Mouse (Mus musculus) spleen, adult 2 months (tissue): ENCODE data around the gene Cftr. TPM values are rescaled to one million over a fixed set of nuclear protein-coding genes. Genes with fewer than 3 reads are reported as not detected.

ENCODE experiments used
- DNase-seq, 2 experiments: peaks; one replicate each; pipeline versions ENCODE4 v3.0.0 to v3.0.0-alpha.2; 2012 to 2021; ENCODE audit warnings: low spot score in 2 of 2, low read depth in 1 of 2
- H3K27ac ChIP-seq: fragments of 200-500 bp; 2 replicates; pipeline ENCODE4 v1.5.1; 2012; ENCODE audit warnings: low read length, inconsistent platforms; ENCODE audit not compliant: insufficient read depth
- H3K27me3 ChIP-seq: fragments of 200-500 bp; 2 replicates; pipeline ENCODE4 v1.6.1; 2012; ENCODE audit warnings: mild to moderate bottlenecking, moderate library complexity, low read length, inconsistent platforms; ENCODE audit not compliant: control insufficient read depth, insufficient read depth
- H3K36me3 ChIP-seq: fragments of 200-500 bp; 2 replicates; pipeline ENCODE4 v1.6.1; 2012; ENCODE audit warnings: mild to moderate bottlenecking, low read length, inconsistent platforms; ENCODE audit not compliant: control insufficient read depth, insufficient read depth
- H3K4me1 ChIP-seq: fragments of 200-500 bp; 2 replicates; pipeline ENCODE4 v1.6.1; 2011; ENCODE audit warnings: inconsistent platforms; ENCODE audit not compliant: control insufficient read depth, insufficient read depth, insufficient read length
- H3K4me3 ChIP-seq: fragments of 200-500 bp; 2 replicates; pipeline ENCODE4 v1.5.1; 2011; ENCODE audit warnings: mild to moderate bottlenecking, inconsistent platforms; ENCODE audit not compliant: insufficient read depth, insufficient read length; ENCODE audit errors: extremely low read depth
- CTCF ChIP-seq: fragments of 200-500 bp; IDR thresholded peaks from 2 replicates; pipeline ENCODE4 v1.5.1; 2011; ENCODE audit warnings: mild to moderate bottlenecking, inconsistent platforms; ENCODE audit not compliant: insufficient read depth, insufficient read length, insufficient replicate concordance; ENCODE audit errors: extremely low read depth
- POLR2A ChIP-seq: fragments of 200-500 bp; IDR thresholded peaks from 2 replicates; pipeline ENCODE4 v1.6.1; 2011; ENCODE audit warnings: low read depth, low read length, inconsistent platforms
- WGBS: fragments of 180-500 bp; shearing (Covaris S2); methylation state at CpG from one replicate; pipeline ENCODE4 v1.1.7; 2018; 5-methylcytosine and 5-hydroxymethylcytosine counted together
- polyA plus RNA-seq: library from polyadenylated mRNA; depleted of rRNA; stranded (reverse); fragments of >200 nt; gene quantifications from 2 replicates; pipeline ENCODE4 v1.2.3, GENCODE M21; 2012

Gene Cftr
- polyA plus RNA-seq, 1 experiment: 0.01 TPM

DNA sequence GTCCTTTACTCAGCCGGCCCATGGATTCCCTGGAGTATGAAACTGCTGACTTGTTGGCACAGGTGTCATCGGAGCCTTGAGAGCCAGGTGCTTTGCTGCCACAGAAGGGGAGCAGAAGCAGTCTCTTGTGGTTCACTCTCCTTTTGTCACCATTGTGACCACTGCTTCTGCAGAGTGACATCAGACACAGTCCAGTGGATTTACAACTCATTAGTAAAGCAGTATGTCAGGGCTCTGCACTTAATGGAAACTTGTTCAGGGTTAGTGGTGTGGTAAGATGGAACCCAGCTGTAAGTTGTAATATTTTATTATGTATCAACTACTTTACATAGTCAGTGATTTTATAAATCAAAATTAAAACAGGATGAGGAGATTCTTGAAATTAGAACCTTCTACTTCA, 7.0 kb downstream of the Cftr start:
- Histone ChIP-seq H3K27ac (no peak overlapping the region), H3K27me3 (no peaks in the 10 kb centered on the region), H3K4me3 (no peak overlapping the region), H3K36me3 (no peaks in the 10 kb centered on the region), H3K4me1 (no peaks in the 10 kb centered on the region)
- WGBS: 86% methylated on average over 2 of the region's 2 CpGs
- DNase-seq: no peak
- TF ChIP-seq POLR2A (no peak), CTCF (no peak)

DNA sequence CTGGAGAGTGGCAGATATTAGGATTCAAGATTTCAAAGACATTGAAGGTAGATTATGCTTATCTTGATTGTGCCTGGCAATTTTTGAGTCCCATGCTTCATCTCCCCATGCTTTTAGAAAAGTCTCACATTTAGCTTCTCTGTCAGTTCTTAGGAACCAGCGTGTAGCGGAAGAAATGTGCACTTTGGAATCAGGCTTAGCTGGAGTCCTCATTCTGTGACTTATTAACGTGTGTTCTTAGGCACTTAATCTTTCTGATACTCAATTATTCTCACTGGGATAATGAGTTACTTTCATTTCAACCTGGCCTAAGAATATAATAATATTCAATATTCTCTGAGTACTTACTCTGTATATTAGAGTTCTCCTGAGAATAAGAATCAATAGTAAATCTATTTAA, 10.2 kb downstream of the Cftr start:
- Histone ChIP-seq H3K4me3 (no peak overlapping the region), H3K27me3 (no peaks in the 10 kb centered on the region), H3K27ac (no peak overlapping the region), H3K36me3 (no peaks in the 10 kb centered on the region), H3K4me1 (no peaks in the 10 kb centered on the region)
- no peak for DNase-seq
- no peak for TF ChIP-seq CTCF
- TF ChIP-seq POLR2A: no peak
- WGBS: 85% methylated on average over 3 of the region's 3 CpGs

DNA sequence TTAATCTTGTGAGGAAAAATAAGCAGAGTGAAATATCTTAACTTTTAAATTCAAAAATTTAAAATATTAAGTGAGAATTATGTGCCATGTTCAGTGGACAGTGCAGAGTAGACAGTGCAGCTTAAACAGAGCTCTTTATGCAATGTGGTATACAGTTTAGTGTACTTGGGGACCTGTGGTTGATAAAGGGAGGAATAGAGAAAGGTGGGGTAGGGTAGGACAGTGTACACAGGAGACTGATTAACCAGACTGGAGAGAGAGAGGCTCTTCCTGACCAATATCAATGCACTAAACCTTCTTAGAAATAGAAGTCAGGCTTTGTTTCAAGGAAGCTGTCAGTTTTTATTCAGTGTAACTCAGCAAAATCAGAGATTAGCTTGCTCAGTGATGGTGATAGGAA, 12.4 kb downstream of the Cftr start:
- Histone ChIP-seq H3K27ac (no peak overlapping the region), H3K27me3 (no peaks in the 10 kb centered on the region), H3K4me3 (no peak overlapping the region), H3K36me3 (no peaks in the 10 kb centered on the region), H3K4me1 (no peaks in the 10 kb centered on the region)
- no peak for TF ChIP-seq POLR2A
- no peak for TF ChIP-seq CTCF
- DNase-seq: no peak

DNA sequence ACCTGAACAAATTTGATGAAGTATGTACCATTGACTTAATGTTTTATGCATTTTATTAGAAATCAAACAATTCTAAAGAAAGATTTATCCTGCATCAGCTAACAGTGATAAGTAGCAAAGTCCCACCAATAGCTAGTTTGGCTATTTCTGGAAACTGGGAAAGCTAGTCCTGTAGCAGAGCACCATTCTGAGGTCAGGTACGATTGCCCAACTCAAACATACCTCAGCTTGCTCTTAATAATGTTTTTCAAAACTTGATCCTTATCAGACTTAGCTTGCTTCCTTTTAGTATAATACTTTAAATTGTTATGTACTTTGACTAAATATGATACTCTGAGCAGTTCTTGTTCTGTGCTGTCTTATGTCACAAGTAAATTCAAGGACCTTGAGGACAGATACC, 50.2 kb downstream of the Cftr start:
- no peak for DNase-seq
- H3K36me3 ChIP-seq: no peaks in the 10 kb centered on the region
- H3K4me1 ChIP-seq: no peaks in the 10 kb centered on the region
- TF ChIP-seq CTCF: no peak
- no peak for TF ChIP-seq POLR2A
- 56% methylated on average over 1 of the region's 1 CpGs for WGBS
- H3K27ac ChIP-seq: no peak overlapping the region
- no peak overlapping the region for H3K4me3 ChIP-seq
- no peaks in the 10 kb centered on the region for H3K27me3 ChIP-seq

DNA sequence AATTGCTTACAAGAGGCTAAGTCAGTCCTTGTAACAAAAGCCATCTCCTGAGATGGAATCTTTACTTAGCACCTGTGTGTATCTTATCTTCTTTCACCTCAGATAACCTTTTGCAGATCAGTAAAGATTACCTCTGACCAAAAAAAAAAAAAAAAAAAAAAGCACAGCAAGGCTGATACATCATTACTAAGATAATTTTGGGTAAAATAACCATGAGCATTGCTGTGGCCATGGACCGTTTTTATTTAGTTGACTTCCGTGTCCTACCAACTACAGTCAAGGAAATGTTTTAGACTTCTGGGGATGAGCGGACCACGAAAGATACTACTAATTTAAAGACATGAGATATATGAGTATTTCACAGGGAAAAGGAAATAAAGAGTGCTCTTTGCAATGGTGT, 52.7 kb downstream of the Cftr start:
- Histone ChIP-seq H3K27ac (no peak overlapping the region), H3K4me1 (no peaks in the 10 kb centered on the region), H3K27me3 (no peaks in the 10 kb centered on the region), H3K4me3 (no peak overlapping the region), H3K36me3 (no peaks in the 10 kb centered on the region)
- no peak for TF ChIP-seq POLR2A
- no peak for TF ChIP-seq CTCF
- 93% methylated on average over 4 of the region's 4 CpGs for WGBS
- no peak for DNase-seq

DNA sequence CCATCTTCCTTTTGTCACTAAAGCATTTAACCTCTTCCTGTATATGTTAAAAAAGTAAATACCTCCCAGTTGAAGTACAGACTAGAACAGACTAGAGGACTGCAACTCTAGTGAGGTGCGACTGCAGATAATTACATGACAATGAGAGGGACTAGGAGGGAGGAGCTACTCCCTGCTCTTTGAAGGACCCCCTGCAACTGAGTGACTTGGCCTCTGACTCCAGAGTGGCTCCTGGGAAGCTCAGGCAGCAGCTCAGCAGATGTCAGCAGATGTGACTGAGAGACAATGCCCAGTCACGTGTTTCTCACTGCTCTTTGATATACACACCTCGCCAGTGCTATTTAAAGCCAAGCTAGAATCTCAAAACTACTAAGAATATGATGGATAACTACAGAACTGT, 54.7 kb downstream of the Cftr start:
- no peak for DNase-seq
- H3K4me3 ChIP-seq: no peak overlapping the region
- no peaks in the 10 kb centered on the region for H3K4me1 ChIP-seq
- WGBS: 77% methylated on average over 3 of the region's 3 CpGs
- no peaks in the 10 kb centered on the region for H3K27me3 ChIP-seq
- no peak for TF ChIP-seq CTCF
- no peak for TF ChIP-seq POLR2A
- H3K36me3 ChIP-seq: no peaks in the 10 kb centered on the region
- H3K27ac ChIP-seq: no peak overlapping the region

DNA sequence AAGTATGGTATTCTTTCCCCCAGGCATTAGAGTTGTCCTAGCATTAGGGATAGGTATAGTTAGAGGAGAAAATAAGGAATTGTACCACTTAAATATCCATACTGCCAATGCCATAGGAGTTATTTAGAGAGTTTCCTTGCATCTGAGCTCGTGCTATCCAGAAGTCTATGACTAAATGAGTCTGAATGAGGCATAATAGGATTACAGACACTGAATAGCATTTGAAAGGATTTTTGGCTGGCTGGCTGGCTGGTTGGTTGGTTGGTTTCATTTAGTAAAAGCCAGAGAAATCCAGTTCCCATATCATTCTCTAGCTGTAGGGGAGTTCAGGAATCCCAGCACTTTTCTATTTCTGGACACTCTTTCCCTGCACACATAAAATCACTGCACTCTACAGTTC, 76.0 kb downstream of the Cftr start:
- no peaks in the 10 kb centered on the region for H3K4me1 ChIP-seq
- no peaks in the 10 kb centered on the region for H3K27me3 ChIP-seq
- no peak overlapping the region for H3K27ac ChIP-seq
- 56% methylated on average over 1 of the region's 1 CpGs for WGBS
- H3K36me3 ChIP-seq: no peaks in the 10 kb centered on the region
- DNase-seq: no peak
- H3K4me3 ChIP-seq: no peak overlapping the region
- TF ChIP-seq CTCF: no peak
- TF ChIP-seq POLR2A: no peak
